Mouse (Mus musculus) liver, embryonic 16.5 days (tissue): ENCODE measurements around the gene Stkld1. TPM values are rescaled to one million over a fixed set of nuclear protein-coding genes. Genes with fewer than 3 reads are reported as not detected.

Source experiments
- ATAC-seq: fragments of 200-750 bp; cut with Nextera tagmentation; 2 replicates; pipeline ENCODE4 v1.8.0; 2017; ENCODE audit warnings: low read depth, mild to moderate bottlenecking, moderate number of reproducible peaks, moderate library complexity
- H3K27ac ChIP-seq: fragments of 300-500 bp; sonication (generic); 2 replicates; pipeline ENCODE4 v1.5.1; 2014; ENCODE audit warnings: mild to moderate bottlenecking, low read length
- H3K27me3 ChIP-seq: fragments of 300-500 bp; sonication (generic); 2 replicates; pipeline ENCODE4 v1.6.1; 2014; ENCODE audit warnings: low read depth, low read length, mixed read lengths; ENCODE audit not compliant: control insufficient read depth, insufficient read depth
- H3K36me3 ChIP-seq: fragments of 300-500 bp; sonication (generic); 2 replicates; pipeline ENCODE4 v1.6.1; 2014; ENCODE audit warnings: mild to moderate bottlenecking; ENCODE audit not compliant: control insufficient read depth, insufficient read depth
- H3K4me1 ChIP-seq: fragments of 300-500 bp; sonication (generic); 2 replicates; pipeline ENCODE4 v1.6.1; 2014; ENCODE audit warnings: low read depth, low read length, mixed read lengths; ENCODE audit not compliant: control insufficient read depth
- H3K4me2 ChIP-seq: fragments of 300-500 bp; sonication (generic); 2 replicates; pipeline ENCODE4 v1.6.1; 2014; ENCODE audit warnings: low read depth, low read length, mixed read lengths
- H3K4me3 ChIP-seq: fragments of 300-500 bp; sonication (generic); 2 replicates; pipeline ENCODE4 v1.5.1; 2014; ENCODE audit warnings: low read depth, mild to moderate bottlenecking, low read length
- H3K9ac ChIP-seq: fragments of 300-500 bp; sonication (generic); 2 replicates; pipeline ENCODE4 v1.6.1; 2014; ENCODE audit warnings: low read depth, low read length
- H3K9me3 ChIP-seq: fragments of 300-500 bp; sonication (generic); replicated peaks from 2 replicates; pipeline ENCODE4 v1.6.1; 2016; ENCODE audit warnings: low read length; ENCODE audit not compliant: control insufficient read depth
- WGBS: fragments of 180-500 bp; shearing (Covaris S2); extraction: QIAGEN DNeasy Blood & Tissue Kit; methylation state at CpG from one replicate; pipeline ENCODE4 v1.1.7; 2014; ENCODE audit not compliant: insufficient replicate concordance; 5-methylcytosine and 5-hydroxymethylcytosine counted together
- polyA plus RNA-seq: library from polyadenylated mRNA; unstranded; fragments of >200 nt; fragmentation: Nextera tagmentation; extraction: Ambion mirVana; gene quantifications from 2 replicates; pipeline ENCODE4 v1.2.1, GENCODE M21; 2015

Gene Stkld1
- polyA plus RNA-seq, 1 experiment from 2014 or later: 0.04 TPM

- Histone ChIP-seq H3K9ac (no peak overlapping the region), H3K27ac (no peak overlapping the region), H3K4me1 (peaks cover 1% of the 10 kb centered on the region; the same call in 1 of the 2 replicates), H3K27me3 (no peaks in the 10 kb centered on the region), H3K9me3 (no peaks in the 10 kb centered on the region), H3K4me2 (no peak overlapping the region), H3K4me3 (no peak overlapping the region), H3K36me3 (peaks cover 20% of the 10 kb centered on the region)
- no peak for ATAC-seq
- WGBS: 85% methylated on average over 8 of the region's 8 CpGs
Observed at GRCm38 (mm10) chr2:26952866-26953265, 19.0 kb downstream of the Stkld1 start.

- no peaks in the 10 kb centered on the region for H3K9me3 ChIP-seq
- no peak overlapping the region for H3K27ac ChIP-seq
- H3K9ac ChIP-seq: no peak overlapping the region
- peaks cover 4% of the 10 kb centered on the region; the same call in 1 of the 2 replicates for H3K4me1 ChIP-seq
- H3K36me3 ChIP-seq: peaks cover 31% of the 10 kb centered on the region
- 70% methylated on average over 2 of the region's 2 CpGs for WGBS
- H3K4me2 ChIP-seq: no peak overlapping the region
- H3K4me3 ChIP-seq: no peak overlapping the region
- no peak for ATAC-seq
- no peaks in the 10 kb centered on the region for H3K27me3 ChIP-seq
Observed at GRCm38 (mm10) chr2:26954735-26955395, 21.0 kb downstream of the Stkld1 start.

- 73% methylated on average over 12 of the region's 12 CpGs for WGBS
- Histone ChIP-seq H3K27me3 (no peaks in the 10 kb centered on the region), H3K4me2 (no peak overlapping the region), H3K4me1 (peaks cover 8% of the 10 kb centered on the region), H3K9me3 (no peaks in the 10 kb centered on the region), H3K36me3 (peaks cover 33% of the 10 kb centered on the region), H3K4me3 (no peak overlapping the region), H3K27ac (peak overlapping the region; percentile 65), H3K9ac (no peak overlapping the region)
- ATAC-seq: peak; percentile 86
Observed at GRCm38 (mm10) chr2:26956811-26957487, 23.1 kb downstream of the Stkld1 start.

GRCm38 (mm10) chr2:26957488-26957859 is 23.6 kb downstream of the Stkld1 start:
- Histone ChIP-seq H3K9ac (no peak overlapping the region), H3K9me3 (no peaks in the 10 kb centered on the region), H3K4me2 (no peak overlapping the region), H3K4me3 (no peak overlapping the region), H3K27me3 (no peaks in the 10 kb centered on the region), H3K4me1 (peaks cover 13% of the 10 kb centered on the region), H3K27ac (peak overlapping the region; percentile 65), H3K36me3 (peaks cover 32% of the 10 kb centered on the region)
- ATAC-seq: peak; percentile 53
- 64% methylated on average over 2 of the region's 2 CpGs for WGBS

- H3K27me3 ChIP-seq: no peaks in the 10 kb centered on the region
- no peak overlapping the region for H3K4me2 ChIP-seq
- 70% methylated on average over 4 of the region's 4 CpGs for WGBS
- no peak overlapping the region for H3K9ac ChIP-seq
- peaks cover 29% of the 10 kb centered on the region for H3K4me1 ChIP-seq
- no peak overlapping the region for H3K27ac ChIP-seq
- ATAC-seq: no peak
- peaks cover 19% of the 10 kb centered on the region for H3K36me3 ChIP-seq
- no peaks in the 10 kb centered on the region for H3K9me3 ChIP-seq
- H3K4me3 ChIP-seq: no peak overlapping the region
Observed at GRCm38 (mm10) chr2:26960756-26961155, 26.9 kb downstream of the Stkld1 start.

GRCm38 (mm10) chr2:26963923-26964723 is 30.3 kb downstream of the Stkld1 start, which contains the start of gene Rexo4:
Gene Rexo4 (minus strand): TSS chr2:26964386.
- Histone ChIP-seq H3K27me3 (no peaks in the 10 kb centered on the region), H3K4me2 (peak within 1 kb of the TSS; percentile 79), H3K36me3 (peaks cover 6% of the 10 kb centered on the region), H3K27ac (peak within 1 kb of the TSS; percentile 96), H3K4me3 (peak within 1 kb of the TSS; percentile 91), H3K9ac (peak within 1 kb of the TSS; percentile 89), H3K9me3 (no peaks in the 10 kb centered on the region), H3K4me1 (peaks cover 25% of the 10 kb centered on the region)
- under 1% methylated on average over 50 of the region's 50 CpGs for WGBS
- peak; percentile 92 for ATAC-seq

GRCm38 (mm10) chr2:26964724-26965370 is 31.0 kb downstream of the Stkld1 start:
- Histone ChIP-seq H3K27ac (peak overlapping the region; percentile 96), H3K36me3 (peaks cover 5% of the 10 kb centered on the region), H3K4me1 (peaks cover 25% of the 10 kb centered on the region), H3K4me2 (peak overlapping the region; percentile 79), H3K4me3 (peak overlapping the region; percentile 91), H3K9me3 (no peaks in the 10 kb centered on the region), H3K9ac (peak overlapping the region; percentile 89), H3K27me3 (no peaks in the 10 kb centered on the region)
- 17% methylated on average over 14 of the region's 14 CpGs for WGBS
- no peak; the same call in 1 of the 2 replicates for ATAC-seq

GRCm38 (mm10) chr2:26967262-26967661 is 33.4 kb downstream of the Stkld1 start:
- H3K4me3 ChIP-seq: no peak overlapping the region
- H3K4me1 ChIP-seq: peaks cover 17% of the 10 kb centered on the region
- no peaks in the 10 kb centered on the region for H3K9me3 ChIP-seq
- no peaks in the 10 kb centered on the region for H3K27me3 ChIP-seq
- H3K36me3 ChIP-seq: no peaks in the 10 kb centered on the region; the same call in 1 of the 2 replicates
- 73% methylated on average over 2 of the region's 2 CpGs for WGBS
- H3K4me2 ChIP-seq: no peak overlapping the region
- H3K27ac ChIP-seq: no peak overlapping the region
- no peak for ATAC-seq
- H3K9ac ChIP-seq: no peak overlapping the region
